Mouse (Mus musculus) forebrain, postnatal 0 days (tissue): Measurements from ENCODE around the gene Car10. TPM values are rescaled to one million over a fixed set of nuclear protein-coding genes. Genes with fewer than 3 reads are reported as not detected.

Experiments used
- ATAC-seq: fragments of 200-750 bp; cut with Nextera tagmentation; 2 replicates; pipeline ENCODE4 v1.8.0; 2017; ENCODE audit warnings: mild to moderate bottlenecking, moderate library complexity
- DNase-seq: peaks from one replicate; pipeline ENCODE4 v3.0.0-alpha.2; 2015
- H3K27ac ChIP-seq: fragments of 300-500 bp; sonication (generic); 2 replicates; pipeline ENCODE4 v1.5.1; 2014; ENCODE audit warnings: low read depth, mild to moderate bottlenecking, antibody characterized with exemption, low read length, moderate library complexity, mixed read lengths
- H3K27me3 ChIP-seq: fragments of 300-500 bp; sonication (generic); 2 replicates; pipeline ENCODE4 v1.6.1; 2014; ENCODE audit warnings: mild to moderate bottlenecking, low read length, mixed read lengths; ENCODE audit not compliant: insufficient read depth
- H3K36me3 ChIP-seq: fragments of 300-500 bp; sonication (generic); 2 replicates; pipeline ENCODE4 v1.6.1; 2014; ENCODE audit warnings: mild to moderate bottlenecking, moderate library complexity; ENCODE audit not compliant: insufficient read depth
- H3K4me1 ChIP-seq: fragments of 300-500 bp; sonication (generic); 2 replicates; pipeline ENCODE4 v1.6.1; 2014; ENCODE audit warnings: antibody characterized with exemption; ENCODE audit not compliant: insufficient read depth
- H3K4me2 ChIP-seq: fragments of 300-500 bp; sonication (generic); 2 replicates; pipeline ENCODE4 v1.6.1; 2014; ENCODE audit warnings: low read depth, mild to moderate bottlenecking, moderate library complexity
- H3K4me3 ChIP-seq: fragments of 300-500 bp; sonication (generic); 2 replicates; pipeline ENCODE4 v1.5.1; 2014; ENCODE audit warnings: low read depth, low read length, mixed read lengths
- H3K9ac ChIP-seq: fragments of 300-500 bp; sonication (generic); 2 replicates; pipeline ENCODE4 v1.6.1; 2014; ENCODE audit warnings: mild to moderate bottlenecking
- H3K9me3 ChIP-seq: fragments of 300-500 bp; sonication (generic); 2 replicates; pipeline ENCODE4 v1.6.1; 2016; ENCODE audit warnings: low read length
- CTCF ChIP-seq: sonication (generic); IDR thresholded peaks from 2 replicates; pipeline ENCODE4 v1.5.1; 2016; ENCODE audit warnings: antibody characterized with exemption, control low read depth, low read depth
- WGBS: fragments of 180-500 bp; shearing (Covaris S2); extraction: QIAGEN DNeasy Blood & Tissue Kit; methylation state at CpG from one replicate; pipeline ENCODE4 v1.1.7; 2014; 5-methylcytosine and 5-hydroxymethylcytosine counted together
- polyA plus RNA-seq: library from polyadenylated mRNA; unstranded; fragments of >200 nt; fragmentation: Nextera tagmentation; extraction: Ambion mirVana; gene quantifications from 2 replicates; pipeline ENCODE4 v1.2.1, GENCODE M21; 2015
- total RNA-seq: library from RNA; depleted of rRNA; stranded (reverse); fragments of >200 nt; gene quantifications from 2 replicates; pipeline ENCODE4 v1.2.3, GENCODE M21; 2014

Car10 gene
- total and polyA plus RNA-seq, 2 experiments from 2014 or later, result 25.6 to 34.6 TPM

GRCm38 (mm10) chr11:93154910-93155309 lies 57.1 kb downstream of the Car10 start:
- 61% methylated on average over 3 of the region's 3 CpGs for WGBS
- ATAC-seq (no peak), DNase-seq (no peak)
- TF ChIP-seq CTCF, result no peak
- Histone ChIP-seq H3K27ac (no peak overlapping the region), H3K9ac (no peak overlapping the region), H3K4me1 (no peaks in the 10 kb centered on the region), H3K27me3 (no peaks in the 10 kb centered on the region), H3K36me3 (no peaks in the 10 kb centered on the region), H3K4me2 (no peak overlapping the region), H3K4me3 (no peak overlapping the region), H3K9me3 (no peaks in the 10 kb centered on the region)

- no peak for TF ChIP-seq CTCF
- ATAC-seq (no peak), DNase-seq (no peak)
- no peaks in the 10 kb centered on the region for H3K27me3 ChIP-seq
- no peak overlapping the region for H3K4me3 ChIP-seq
- H3K4me1 ChIP-seq, result no peaks in the 10 kb centered on the region
- no peak overlapping the region for H3K4me2 ChIP-seq
- no peaks in the 10 kb centered on the region for H3K9me3 ChIP-seq
- no peak overlapping the region for H3K9ac ChIP-seq
- H3K36me3 ChIP-seq, result no peaks in the 10 kb centered on the region
- H3K27ac ChIP-seq, result no peak overlapping the region
These were observed 74.6 kb downstream of the Car10 start for GRCm38 (mm10) chr11:93172430-93172829.

- no peaks in the 10 kb centered on the region for H3K36me3 ChIP-seq
- no peak overlapping the region for H3K27ac ChIP-seq
- H3K4me3 ChIP-seq, result no peak overlapping the region
- ATAC-seq, result no peak
- no peak for DNase-seq
- no peak overlapping the region for H3K9ac ChIP-seq
- no peak for TF ChIP-seq CTCF
- no peak overlapping the region for H3K4me2 ChIP-seq
- H3K27me3 ChIP-seq, result no peaks in the 10 kb centered on the region
- 81% methylated on average over 1 of the region's 1 CpGs for WGBS
- no peaks in the 10 kb centered on the region for H3K4me1 ChIP-seq
- no peaks in the 10 kb centered on the region for H3K9me3 ChIP-seq
These were observed 75.9 kb downstream of the Car10 start for GRCm38 (mm10) chr11:93173533-93174308.

- Histone ChIP-seq H3K9me3 (no peaks in the 10 kb centered on the region), H3K4me3 (no peak overlapping the region), H3K27me3 (no peaks in the 10 kb centered on the region), H3K36me3 (no peaks in the 10 kb centered on the region), H3K9ac (no peak overlapping the region), H3K4me2 (no peak overlapping the region), H3K27ac (no peak overlapping the region), H3K4me1 (no peaks in the 10 kb centered on the region)
- ATAC-seq (no peak), DNase-seq (no peak)
- TF ChIP-seq CTCF, result no peak
- 72% methylated on average over 4 of the region's 4 CpGs for WGBS
These were observed 87.6 kb downstream of the Car10 start for GRCm38 (mm10) chr11:93185477-93185876.

GRCm38 (mm10) chr11:93186163-93186562 lies 88.3 kb downstream of the Car10 start:
- no peak for ATAC-seq
- H3K4me3 ChIP-seq, result no peak overlapping the region
- WGBS, result 75% methylated on average over 2 of the region's 2 CpGs

GRCm38 (mm10) chr11:93188621-93189020 lies 90.8 kb downstream of the Car10 start:
- ATAC-seq, result no peak
- 81% methylated on average over 5 of the region's 5 CpGs for WGBS
- TF ChIP-seq CTCF, result no peak

More at GRCm38 (mm10) chr11:93186163-93186562, 88.3 kb downstream of the Car10 start:
- H3K36me3 ChIP-seq, result no peaks in the 10 kb centered on the region
- H3K9ac ChIP-seq, result no peak overlapping the region
- no peaks in the 10 kb centered on the region for H3K27me3 ChIP-seq
- H3K9me3 ChIP-seq, result no peaks in the 10 kb centered on the region
- H3K4me2 ChIP-seq, result no peak overlapping the region
- DNase-seq, result no peak
- no peak for TF ChIP-seq CTCF
- H3K4me1 ChIP-seq, result no peaks in the 10 kb centered on the region
- no peak overlapping the region for H3K27ac ChIP-seq

GRCm38 (mm10) chr11:93200046-93200445 lies 102.2 kb downstream of the Car10 start:
- no peaks in the 10 kb centered on the region for H3K4me1 ChIP-seq
- no peaks in the 10 kb centered on the region for H3K36me3 ChIP-seq
- H3K4me2 ChIP-seq, result no peak overlapping the region
- H3K9me3 ChIP-seq, result no peaks in the 10 kb centered on the region
- no peak overlapping the region for H3K9ac ChIP-seq
- H3K27ac ChIP-seq, result no peak overlapping the region
- H3K4me3 ChIP-seq, result no peak overlapping the region
- no peak for TF ChIP-seq CTCF
- no peaks in the 10 kb centered on the region for H3K27me3 ChIP-seq
- ATAC-seq (no peak), DNase-seq (no peak)
- WGBS, result 89% methylated on average over 3 of the region's 3 CpGs

More at GRCm38 (mm10) chr11:93188621-93189020, 90.8 kb downstream of the Car10 start:
- no peaks in the 10 kb centered on the region for H3K27me3 ChIP-seq
- H3K9ac ChIP-seq, result no peak overlapping the region
- no peak overlapping the region for H3K4me3 ChIP-seq
- no peak for DNase-seq
- no peaks in the 10 kb centered on the region for H3K36me3 ChIP-seq
- H3K4me2 ChIP-seq, result no peak overlapping the region
- H3K4me1 ChIP-seq, result no peaks in the 10 kb centered on the region
- H3K27ac ChIP-seq, result no peak overlapping the region
- no peaks in the 10 kb centered on the region for H3K9me3 ChIP-seq
